Mouse (Mus musculus): ENCODE results near the gene Cltc. TPM values are rescaled to one million over a fixed set of nuclear protein-coding genes. Genes with fewer than 3 reads are reported as not detected.

The Cltc gene
- polyA plus RNA-seq, 1 experiment from 2014 or later, result 179 TPM

- H3K4me3 ChIP-seq, result no peak overlapping the region
- no peaks in the 10 kb centered on the region for H3K36me3 ChIP-seq
- WGBS, result 89% methylated on average over 8 of the region's 8 CpGs
- no peak for ATAC-seq (ENCODE audit: low FRiP score)
- H3K4me2 ChIP-seq (replicated peaks), result no peak overlapping the region
- no peak overlapping the region for H3K9ac ChIP-seq
- no peak overlapping the region for H3K27ac ChIP-seq
- H3K9me3 ChIP-seq (replicated peaks), result no peaks in the 10 kb centered on the region
- H3K4me1 ChIP-seq, result no peaks in the 10 kb centered on the region
- H3K27me3 ChIP-seq, result no peaks in the 10 kb centered on the region
Observed at GRCm38 (mm10) chr11:86737301-86738000, 19.9 kb downstream of the Cltc start.

DNA sequence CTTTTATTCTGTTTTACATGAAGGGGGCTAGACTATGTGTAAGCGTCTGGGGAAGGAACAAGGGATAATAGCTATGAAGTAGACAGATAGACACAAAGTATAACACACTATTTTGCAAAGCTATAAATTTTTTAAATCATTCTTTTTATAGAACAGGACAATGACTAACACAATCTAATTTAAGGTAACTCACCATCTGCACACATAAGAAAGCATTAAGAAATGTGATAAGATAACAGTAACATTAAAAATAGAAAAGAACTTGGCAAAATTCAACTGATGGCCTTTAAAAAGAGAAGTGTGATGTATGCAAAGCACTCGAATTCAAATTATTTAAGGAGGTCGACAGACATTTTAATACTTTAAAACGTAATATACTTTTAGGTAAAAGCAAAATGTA lies 22.4 kb downstream of the Cltc start:
- H3K27ac ChIP-seq, result no peak overlapping the region
- WGBS, result 95% methylated on average over 4 of the region's 4 CpGs
- no peak overlapping the region for H3K9ac ChIP-seq
- H3K4me2 ChIP-seq (replicated peaks), result no peak overlapping the region
- peaks cover 14% of the 10 kb centered on the region for H3K36me3 ChIP-seq
- no peaks in the 10 kb centered on the region for H3K27me3 ChIP-seq
- no peak for ATAC-seq (ENCODE audit: low FRiP score)
- no peaks in the 10 kb centered on the region for H3K4me1 ChIP-seq
- no peak overlapping the region for H3K4me3 ChIP-seq
- H3K9me3 ChIP-seq (replicated peaks), result no peaks in the 10 kb centered on the region

- 80% methylated on average over 10 of the region's 10 CpGs for WGBS
- Histone ChIP-seq H3K27ac (no peak overlapping the region), H3K4me1 (no peaks in the 10 kb centered on the region), H3K9me3 (replicated peaks) (no peaks in the 10 kb centered on the region), H3K27me3 (no peaks in the 10 kb centered on the region), H3K4me3 (no peak overlapping the region), H3K9ac (no peak overlapping the region), H3K4me2 (replicated peaks) (no peak overlapping the region), H3K36me3 (peaks cover 17% of the 10 kb centered on the region)
- ATAC-seq (ENCODE audit: low FRiP score), result no peak
Observed at GRCm38 (mm10) chr11:86734241-86734939, 23.0 kb downstream of the Cltc start.

DNA sequence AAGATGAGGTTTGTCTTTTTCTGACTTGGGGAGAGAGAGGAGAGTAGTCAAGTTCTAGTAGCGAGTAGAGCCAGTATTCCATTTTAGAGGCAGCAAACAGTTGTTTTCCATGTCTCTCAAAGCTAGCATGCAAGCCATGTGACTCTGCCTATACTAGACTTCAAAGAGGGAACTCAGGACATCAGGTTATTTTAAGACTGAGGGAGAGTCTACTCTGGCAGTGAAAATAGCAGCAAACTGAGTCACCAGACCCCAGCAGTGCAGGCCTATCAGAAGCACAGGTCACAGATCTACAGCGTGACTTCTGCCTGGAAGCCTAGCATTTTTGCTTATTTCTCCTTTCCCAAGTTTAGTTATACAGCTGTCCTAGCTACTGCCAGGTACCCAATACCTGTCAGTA lies 25.9 kb downstream of the Cltc start:
- peaks cover 24% of the 10 kb centered on the region for H3K36me3 ChIP-seq

DNA sequence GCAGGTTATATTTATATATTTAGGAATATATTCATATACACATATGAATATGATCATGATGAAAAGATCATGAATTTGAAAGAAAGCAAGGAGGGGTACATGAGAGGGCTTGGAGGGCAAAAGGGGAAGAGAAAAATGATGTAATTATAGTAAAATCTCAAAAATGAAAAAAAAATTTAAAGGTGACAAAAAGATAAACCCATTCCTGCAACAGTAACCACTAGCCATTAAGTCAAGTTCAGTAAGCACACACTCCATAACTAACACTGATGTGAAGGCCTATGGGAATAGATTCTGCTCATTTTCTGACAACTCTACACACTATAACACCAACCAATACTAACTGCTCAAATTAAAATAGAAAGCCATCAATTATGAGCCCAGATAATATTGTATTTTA lies 31.8 kb downstream of the Cltc start:
- Histone ChIP-seq H3K4me1 (no peaks in the 10 kb centered on the region), H3K4me2 (replicated peaks) (no peak overlapping the region), H3K9ac (no peak overlapping the region), H3K9me3 (replicated peaks) (no peaks in the 10 kb centered on the region), H3K4me3 (no peak overlapping the region), H3K36me3 (peaks cover 46% of the 10 kb centered on the region), H3K27me3 (no peaks in the 10 kb centered on the region), H3K27ac (no peak overlapping the region)
- no peak for ATAC-seq (ENCODE audit: low FRiP score)

More for the DNA sequence above, 25.9 kb downstream of the Cltc start:
- no peak overlapping the region for H3K27ac ChIP-seq
- no peak for ATAC-seq (ENCODE audit: low FRiP score)
- no peak overlapping the region for H3K4me2 ChIP-seq (replicated peaks)
- H3K4me1 ChIP-seq, result no peaks in the 10 kb centered on the region
- no peak overlapping the region for H3K4me3 ChIP-seq
- 94% methylated on average over 2 of the region's 2 CpGs for whole genome bisulfite sequencing
- H3K9ac ChIP-seq, result no peak overlapping the region
- no peaks in the 10 kb centered on the region for H3K27me3 ChIP-seq
- no peaks in the 10 kb centered on the region for H3K9me3 ChIP-seq (replicated peaks)

GRCm38 (mm10) chr11:86724982-86725381 lies 32.4 kb downstream of the Cltc start:
- Histone ChIP-seq H3K9ac (no peak overlapping the region), H3K27ac (no peak overlapping the region), H3K27me3 (no peaks in the 10 kb centered on the region), H3K4me3 (no peak overlapping the region), H3K4me1 (no peaks in the 10 kb centered on the region), H3K9me3 (replicated peaks) (no peaks in the 10 kb centered on the region), H3K36me3 (peaks cover 47% of the 10 kb centered on the region), H3K4me2 (replicated peaks) (no peak overlapping the region)
- no peak for ATAC-seq (ENCODE audit: low FRiP score)
- WGBS, result 94% methylated on average over 7 of the region's 7 CpGs

- Histone ChIP-seq H3K9me3 (replicated peaks) (no peaks in the 10 kb centered on the region), H3K4me2 (replicated peaks) (no peak overlapping the region), H3K27me3 (no peaks in the 10 kb centered on the region), H3K36me3 (peaks cover 51% of the 10 kb centered on the region), H3K27ac (no peak overlapping the region), H3K4me3 (no peak overlapping the region), H3K9ac (no peak overlapping the region), H3K4me1 (no peaks in the 10 kb centered on the region)
- whole genome bisulfite sequencing, result 92% methylated on average over 3 of the region's 3 CpGs
- ATAC-seq (ENCODE audit: low FRiP score), result no peak
Observed at GRCm38 (mm10) chr11:86724004-86724403, 33.4 kb downstream of the Cltc start.

DNA sequence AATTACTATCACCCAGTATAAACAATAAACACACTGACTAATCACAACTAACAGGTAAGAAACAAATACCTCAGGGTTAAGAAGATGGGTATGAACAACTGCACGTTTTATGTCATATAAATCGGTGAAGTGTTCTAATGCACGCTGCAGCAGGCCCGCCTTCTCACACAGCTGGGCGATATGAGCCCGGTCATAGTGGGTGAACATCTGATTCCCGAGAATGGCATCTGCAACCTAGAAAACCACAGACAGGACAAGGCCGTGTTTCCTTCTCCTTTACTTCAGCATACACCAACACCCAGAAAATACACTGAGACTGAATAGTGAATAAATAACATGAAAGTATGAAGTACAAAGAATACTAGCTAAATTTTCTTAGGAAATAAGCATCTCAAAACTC lies 38.0 kb downstream of the Cltc start:
- peaks cover 62% of the 10 kb centered on the region for H3K36me3 ChIP-seq
- H3K4me3 ChIP-seq, result no peak overlapping the region
- no peak for ATAC-seq (ENCODE audit: low FRiP score)

DNA sequence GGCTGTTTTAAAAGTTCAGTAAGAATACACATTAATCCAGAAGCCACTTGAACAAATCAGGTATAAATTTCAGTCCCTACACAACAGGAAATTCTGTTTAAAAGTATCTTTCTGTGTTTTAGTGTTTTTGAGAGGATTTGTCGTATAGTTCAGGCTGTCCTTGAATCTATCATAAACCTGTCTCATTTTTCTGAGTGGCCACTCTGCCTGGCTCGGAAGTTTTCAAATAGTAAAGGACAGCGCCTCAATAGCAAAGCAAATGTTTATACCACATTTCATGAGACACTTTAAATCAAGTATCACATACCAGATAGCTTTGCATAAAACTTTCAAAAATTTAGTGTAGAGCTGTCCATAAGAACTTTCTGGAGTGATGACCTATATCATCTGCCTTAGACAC lies 39.0 kb downstream of the Cltc start:
- 94% methylated on average over 3 of the region's 3 CpGs for WGBS
- Histone ChIP-seq H3K27me3 (no peaks in the 10 kb centered on the region), H3K4me1 (no peaks in the 10 kb centered on the region), H3K27ac (no peak overlapping the region), H3K9ac (no peak overlapping the region), H3K9me3 (replicated peaks) (no peaks in the 10 kb centered on the region), H3K36me3 (peaks cover 57% of the 10 kb centered on the region), H3K4me2 (replicated peaks) (no peak overlapping the region), H3K4me3 (no peak overlapping the region)
- no peak for ATAC-seq (ENCODE audit: low FRiP score)

More for the DNA sequence above, 38.0 kb downstream of the Cltc start:
- WGBS, result 93% methylated on average over 8 of the region's 8 CpGs
- no peaks in the 10 kb centered on the region for H3K4me1 ChIP-seq
- no peak overlapping the region for H3K27ac ChIP-seq
- H3K9ac ChIP-seq, result no peak overlapping the region
- H3K27me3 ChIP-seq, result no peaks in the 10 kb centered on the region
- H3K4me2 ChIP-seq (replicated peaks), result no peak overlapping the region
- no peaks in the 10 kb centered on the region for H3K9me3 ChIP-seq (replicated peaks)

DNA sequence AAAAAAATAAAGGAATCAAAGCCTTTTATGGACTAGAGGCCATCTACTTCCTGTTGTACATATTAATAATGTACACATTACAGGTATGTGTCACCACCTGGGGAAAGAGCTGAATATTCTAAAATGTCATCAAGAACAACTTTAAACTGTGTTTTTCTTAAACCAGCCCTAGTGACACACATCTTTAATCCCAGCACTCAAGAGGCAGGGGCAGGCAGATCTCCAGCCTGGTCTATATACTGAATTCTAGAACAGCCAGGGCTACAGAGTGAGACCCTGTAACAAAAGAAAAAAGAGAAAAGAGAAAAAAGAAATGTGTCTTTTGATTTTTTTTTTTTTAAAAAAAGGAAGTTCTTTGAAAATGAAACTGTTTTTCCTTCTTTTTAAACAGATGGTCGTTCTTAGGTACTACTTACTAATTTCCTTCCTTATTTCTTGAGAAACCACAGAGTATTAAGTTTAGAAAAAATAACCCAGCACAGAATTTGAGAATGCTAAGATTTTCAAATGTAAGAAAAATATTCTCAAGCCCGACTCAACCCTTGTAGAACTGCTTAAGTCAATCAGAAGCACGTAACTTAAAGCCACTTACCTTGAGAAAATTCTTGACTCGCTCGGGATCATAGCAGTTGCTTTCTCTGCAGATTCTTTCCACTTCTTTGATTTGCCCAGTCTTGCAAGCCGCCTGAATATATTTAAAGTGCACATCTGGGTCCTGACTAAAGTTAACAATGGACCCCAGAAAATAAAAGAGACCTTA lies 39.9 kb downstream of the Cltc start:
- Histone ChIP-seq H3K36me3 (peaks cover 58% of the 10 kb centered on the region), H3K4me1 (no peaks in the 10 kb centered on the region), H3K9me3 (replicated peaks) (no peaks in the 10 kb centered on the region), H3K4me2 (replicated peaks) (no peak overlapping the region), H3K27ac (no peak overlapping the region), H3K27me3 (no peaks in the 10 kb centered on the region), H3K4me3 (no peak overlapping the region), H3K9ac (no peak overlapping the region)
- no peak for ATAC-seq (ENCODE audit: low FRiP score)
- WGBS, result 88% methylated on average over 6 of the region's 6 CpGs

- Histone ChIP-seq H3K27me3 (no peaks in the 10 kb centered on the region), H3K9ac (no peak overlapping the region), H3K4me3 (no peak overlapping the region), H3K9me3 (replicated peaks) (no peaks in the 10 kb centered on the region), H3K4me1 (no peaks in the 10 kb centered on the region), H3K27ac (no peak overlapping the region), H3K4me2 (replicated peaks) (no peak overlapping the region), H3K36me3 (peaks cover 60% of the 10 kb centered on the region)
- no peak for ATAC-seq (ENCODE audit: low FRiP score)
Observed at GRCm38 (mm10) chr11:86714606-86715005, 42.8 kb downstream of the Cltc start.

- Histone ChIP-seq H3K27ac (no peak overlapping the region), H3K27me3 (no peaks in the 10 kb centered on the region), H3K36me3 (peaks cover 75% of the 10 kb centered on the region), H3K4me1 (no peaks in the 10 kb centered on the region), H3K4me3 (no peak overlapping the region), H3K9me3 (replicated peaks) (no peaks in the 10 kb centered on the region), H3K4me2 (replicated peaks) (no peak overlapping the region), H3K9ac (no peak overlapping the region)
- ATAC-seq (ENCODE audit: low FRiP score), result no peak
- 96% methylated on average over 4 of the region's 4 CpGs for WGBS
Observed at GRCm38 (mm10) chr11:86701151-86701550, 56.2 kb downstream of the Cltc start.
